In the genomic region with DNA sequence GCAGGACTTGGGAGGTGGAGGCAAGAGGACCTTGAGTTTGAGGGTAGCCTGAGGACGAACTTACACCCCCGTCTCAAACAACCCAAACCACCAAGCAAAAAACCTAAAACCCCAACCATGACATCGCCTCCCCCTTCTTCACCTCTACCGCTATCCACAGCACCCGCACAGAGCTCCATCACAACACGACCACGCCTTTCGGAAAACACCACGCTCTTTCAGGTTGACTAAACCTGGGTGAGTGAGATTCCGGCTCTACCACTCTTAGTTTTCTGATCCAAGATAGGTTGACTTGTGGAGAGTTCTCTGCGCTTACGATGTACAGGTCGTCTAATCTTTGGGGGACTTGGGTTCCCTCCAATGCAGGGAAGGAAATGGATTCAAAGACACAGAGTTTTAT, we compare ENCODE assay signal across 24 mouse cellular contexts. TPM values are rescaled to one million over a fixed set of nuclear protein-coding genes. Genes with fewer than 3 reads are reported as not detected.
"Had no signal": no experiment of that assay in that cellular context is flagged by ENCODE, and none has a peak within 500 bp of the region (broad histone marks: within the 10 kb centered on the region; RNA-seq: fewer than 3 reads in every experiment).

No protein-coding gene starts in this region.

- H3K4me3 ChIP-seq: left cerebral cortex, adult 2 months; limb, embryonic 12.5 days; limb, embryonic 15.5 days; lung, embryonic 15.5 days; megakaryocyte, embryonic 14.5 days; stomach, embryonic 15.5 days had no signal

- H3K27ac ChIP-seq: kidney, postnatal 0 days; left cerebral cortex, adult 2 months; limb, embryonic 12.5 days; limb, embryonic 15.5 days; liver, embryonic 14.5 days; lung, embryonic 15.5 days; stomach, embryonic 15.5 days had no signal

- DNase-seq: layer of hippocampus, postnatal 36 days; left cerebral cortex, postnatal 4 days; right cerebral cortex, postnatal 25 days; thymus, adult 18-20 months had no signal

- H3K9ac ChIP-seq: limb, embryonic 12.5 days; limb, embryonic 15.5 days; liver, embryonic 14.5 days; liver, postnatal 0 days; lung, embryonic 15.5 days; stomach, embryonic 15.5 days had no signal

- H3K4me2 ChIP-seq: limb, embryonic 12.5 days; limb, embryonic 15.5 days; liver, embryonic 11.5 days; lung, embryonic 15.5 days; midbrain, embryonic 11.5 days; stomach, embryonic 15.5 days had no signal

- H3K36me3 ChIP-seq: limb, embryonic 12.5 days; limb, embryonic 15.5 days; lung, embryonic 15.5 days; stomach, embryonic 15.5 days had no signal

- ATAC-seq: intestine, postnatal 0 days; liver, postnatal 0 days had no signal

- H3K27me3 ChIP-seq: limb, embryonic 12.5 days; limb, embryonic 15.5 days; lung, embryonic 15.5 days had no signal

- H3K9me3 ChIP-seq: limb, embryonic 15.5 days; lung, embryonic 15.5 days; megakaryocyte, embryonic 14.5 days; stomach, embryonic 15.5 days had no signal

RNA-seq across cellular contexts. Expression of a gene that starts 21.6 kb away (rescaled TPM):
- polyA plus RNA-seq: intestine, postnatal 0 days; kidney, adult 2 months; kidney, embryonic 14.5 days; kidney, postnatal 0 days; large intestine, adult 2 months; limb, embryonic 12.5 days; limb, embryonic 15.5 days; liver, embryonic 11.5 days; liver, embryonic 14.5 days; liver, postnatal 0 days; lung, embryonic 15.5 days; midbrain, embryonic 11.5 days; midbrain, embryonic 14.5 days; midbrain, postnatal 0 days; neural tube, embryonic 11.5 days; neural tube, embryonic 14.5 days; stomach, embryonic 15.5 days; testis, adult 2 months had no signal
